Mouse (Mus musculus) stomach, embryonic 14.5 days (tissue): ENCODE data around the gene Basp1. TPM values are rescaled to one million over a fixed set of nuclear protein-coding genes. Genes with fewer than 3 reads are reported as not detected.

Source experiments
- ATAC-seq: fragments of 200-750 bp; cut with Nextera tagmentation; 2 replicates; pipeline ENCODE4 v1.8.0; 2017; ENCODE audit warnings: low read depth, moderate TSS enrichment; ENCODE audit not compliant: insufficient number of reproducible peaks, insufficient read depth, low FRiP score
- H3K27ac ChIP-seq: fragments of 300-500 bp; sonication (generic); 2 replicates; pipeline ENCODE4 v1.5.1; 2014; ENCODE audit warnings: mild to moderate bottlenecking, low read length, moderate library complexity, mixed read lengths
- H3K27me3 ChIP-seq: fragments of 300-500 bp; sonication (generic); 2 replicates; pipeline ENCODE4 v1.6.1; 2014; ENCODE audit warnings: low read length, control low read depth, mixed read lengths; ENCODE audit not compliant: control insufficient read depth, insufficient read depth
- H3K36me3 ChIP-seq: fragments of 300-500 bp; sonication (generic); 2 replicates; pipeline ENCODE4 v1.6.1; 2014; ENCODE audit warnings: mild to moderate bottlenecking, control low read depth, low read length, moderate library complexity, mixed read lengths; ENCODE audit not compliant: control insufficient read depth, insufficient read depth
- H3K4me1 ChIP-seq: fragments of 300-500 bp; sonication (generic); 2 replicates; pipeline ENCODE4 v1.6.1; 2014; ENCODE audit warnings: low read length, control low read depth, mixed read lengths; ENCODE audit not compliant: control insufficient read depth, insufficient read depth
- H3K4me2 ChIP-seq: fragments of 300-500 bp; sonication (generic); replicated peaks from 2 replicates; pipeline ENCODE4 v1.6.1; 2014; ENCODE audit warnings: low read depth, low read length, control low read depth
- H3K4me3 ChIP-seq: fragments of 300-500 bp; sonication (generic); 2 replicates; pipeline ENCODE4 v1.5.1; 2014; ENCODE audit warnings: low read depth, low read length, control low read depth
- H3K9ac ChIP-seq: fragments of 300-500 bp; sonication (generic); replicated peaks from 2 replicates; pipeline ENCODE4 v1.6.1; 2014; ENCODE audit warnings: low read depth, mild to moderate bottlenecking, control low read depth, low read length, moderate library complexity, mixed read lengths
- H3K9me3 ChIP-seq: fragments of 300-500 bp; sonication (generic); 2 replicates; pipeline ENCODE4 v1.6.1; 2016; ENCODE audit warnings: low read depth, low read length, control low read depth; ENCODE audit not compliant: control insufficient read depth
- WGBS: fragments of 180-500 bp; shearing (Covaris S2); extraction: QIAGEN DNeasy Blood & Tissue Kit; methylation state at CpG from one replicate; pipeline ENCODE4 v1.1.7; 2014; 5-methylcytosine and 5-hydroxymethylcytosine counted together
- polyA plus RNA-seq: library from polyadenylated mRNA; unstranded; fragments of >200 nt; fragmentation: Nextera tagmentation; extraction: Ambion mirVana; gene quantifications from 2 replicates; pipeline ENCODE4 v1.2.1, GENCODE M21; 2014

Gene Basp1
- polyA plus RNA-seq, 1 experiment from 2014 or later: 29.3 TPM

DNA sequence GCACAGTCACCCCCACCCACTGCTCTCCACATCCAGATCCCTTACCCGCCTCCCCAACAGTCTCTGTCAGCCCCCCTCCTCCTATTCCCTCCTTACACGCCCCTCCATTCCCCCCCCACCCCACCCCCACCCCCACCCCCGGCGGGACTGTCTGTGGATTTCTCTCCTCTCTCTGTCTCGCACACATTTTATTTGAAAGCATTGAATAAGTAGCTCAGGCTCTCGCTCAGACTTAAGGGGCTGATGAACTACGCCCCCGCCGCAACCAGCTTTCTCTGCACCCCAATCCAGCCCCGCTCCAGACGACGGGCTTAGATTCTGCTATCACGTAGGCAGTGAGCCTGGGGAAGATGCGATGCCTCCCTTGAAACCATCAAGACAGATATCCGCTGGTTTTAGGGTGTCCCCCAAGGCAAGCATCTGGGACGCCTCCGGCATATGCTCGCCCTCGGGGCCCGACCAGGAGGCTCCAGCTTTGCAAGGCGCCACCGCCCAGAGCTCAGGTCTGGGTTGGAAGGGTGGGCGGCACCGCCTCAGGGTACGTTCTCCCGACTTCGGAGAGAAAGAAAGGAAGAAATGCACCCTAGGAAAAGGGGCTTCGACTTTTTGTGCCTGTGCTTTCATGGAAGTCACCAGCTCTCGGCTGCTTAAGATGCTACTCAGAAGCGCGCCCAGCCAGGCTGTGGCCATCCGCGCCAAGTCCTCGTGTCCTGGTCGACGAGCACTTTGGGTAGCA is 615 bp upstream of the Basp1 start:
- H3K4me3 ChIP-seq: peak overlapping the region; percentile 82
- peak overlapping the region; percentile 71 for H3K9ac ChIP-seq
- WGBS: under 1% methylated on average over 35 of the region's 36 CpGs
- H3K36me3 ChIP-seq: no peaks in the 10 kb centered on the region
- H3K4me1 ChIP-seq: 0 out of 2 replicates have a peak, but pooled peaks cover 3% of the 10 kb centered on the region
- no peaks in the 10 kb centered on the region for H3K27me3 ChIP-seq
- peak; percentile 20 for ATAC-seq
- peak overlapping the region; percentile 90 for H3K4me2 ChIP-seq
- peak overlapping the region; percentile 93 for H3K27ac ChIP-seq
- H3K9me3 ChIP-seq: no peaks in the 10 kb centered on the region

DNA sequence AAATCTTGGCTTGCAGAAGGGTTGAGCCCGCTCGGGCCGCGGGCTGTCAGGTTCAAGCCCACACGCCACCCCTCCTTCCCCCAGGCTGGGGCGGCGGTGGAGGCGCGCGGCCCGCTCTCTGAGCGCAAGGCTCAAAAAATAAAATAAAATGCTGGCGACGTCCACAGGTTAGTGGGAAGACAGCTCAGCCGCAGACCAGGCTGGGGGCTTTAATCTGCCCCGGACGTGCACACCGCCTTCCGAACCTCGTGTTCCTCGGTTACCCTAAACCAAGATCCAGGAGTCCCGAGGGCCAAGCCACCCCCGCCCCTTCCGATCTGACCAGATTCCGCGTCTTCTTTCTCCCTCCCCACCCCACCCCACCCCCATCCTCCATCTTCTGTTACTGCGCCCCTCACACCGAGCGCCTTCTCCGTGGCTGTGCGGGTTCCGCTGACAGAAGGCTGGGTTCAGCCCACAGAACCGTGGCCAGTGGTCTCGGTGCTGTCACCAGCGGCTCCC is 753 bp downstream of the Basp1 start:
- peak overlapping the region; percentile 71 for H3K9ac ChIP-seq
- H3K4me2 ChIP-seq: peak overlapping the region; percentile 90
- peak overlapping the region; percentile 93 for H3K27ac ChIP-seq
- H3K4me1 ChIP-seq: peaks cover 3% of the 10 kb centered on the region; the same call in 1 of the 2 replicates
- peak overlapping the region; percentile 82 for H3K4me3 ChIP-seq
- WGBS: under 1% methylated on average over 35 of the region's 35 CpGs
- H3K9me3 ChIP-seq: no peaks in the 10 kb centered on the region
- H3K27me3 ChIP-seq: no peaks in the 10 kb centered on the region
- no peaks in the 10 kb centered on the region for H3K36me3 ChIP-seq
- peak; percentile 34; the same call in 1 of the 2 replicates for ATAC-seq

DNA sequence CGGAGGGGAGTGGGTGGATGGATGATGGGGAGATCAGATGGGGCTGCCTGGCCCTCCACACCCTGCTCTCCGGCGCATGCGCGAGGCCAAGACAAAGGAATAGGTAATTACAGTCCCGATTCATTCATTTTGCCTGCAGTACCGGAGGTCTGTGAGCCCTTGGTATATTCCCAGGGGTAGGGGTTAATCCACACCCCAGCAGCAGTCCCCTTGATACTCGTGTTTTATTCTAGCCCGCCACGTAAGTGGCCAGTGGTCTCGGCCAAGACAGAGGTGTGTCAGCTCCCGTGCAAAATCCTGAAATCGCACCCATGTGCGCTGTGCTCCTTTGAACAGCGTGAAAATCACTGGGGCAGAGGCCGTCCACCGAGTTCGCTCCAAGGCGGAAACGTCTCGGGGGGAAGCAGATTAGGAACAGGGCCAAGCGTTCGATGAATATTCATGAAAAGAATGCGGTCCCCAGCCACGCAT is 1.4 kb downstream of the Basp1 start:
- Histone ChIP-seq H3K27me3 (no peaks in the 10 kb centered on the region), H3K4me3 (peak overlapping the region; percentile 82), H3K4me2 (peak overlapping the region; percentile 90), H3K9me3 (no peaks in the 10 kb centered on the region), H3K27ac (peak overlapping the region; percentile 93), H3K4me1 (peaks cover 3% of the 10 kb centered on the region; the same call in 1 of the 2 replicates), H3K9ac (peak overlapping the region; percentile 71), H3K36me3 (no peaks in the 10 kb centered on the region)
- peak; percentile 47; the same call in 1 of the 2 replicates for ATAC-seq
- WGBS: under 1% methylated on average over 25 of the region's 25 CpGs

DNA sequence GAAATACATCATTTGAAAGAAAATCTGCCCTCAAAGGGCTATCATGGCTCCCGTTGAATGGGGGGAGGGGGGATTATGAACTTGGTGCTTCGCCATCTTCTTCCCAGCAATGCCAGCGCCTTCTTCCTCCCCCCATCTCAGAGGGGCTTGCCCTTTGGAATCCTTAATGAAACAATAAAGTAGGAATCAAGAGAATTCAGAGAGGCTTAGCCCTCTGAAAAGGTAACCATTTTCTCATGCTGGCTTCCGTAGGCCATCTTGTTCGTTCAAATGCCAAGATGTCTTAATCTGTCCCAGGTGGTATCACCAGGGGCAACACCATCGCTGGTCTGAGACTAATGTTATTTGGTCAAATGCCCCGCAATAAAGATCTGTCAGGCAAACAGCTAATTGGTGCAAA is 2.1 kb downstream of the Basp1 start:
- Histone ChIP-seq H3K9ac (peak overlapping the region; percentile 71; the same call in 1 of the 2 replicates), H3K9me3 (no peaks in the 10 kb centered on the region)
- 40% methylated on average over 7 of the region's 7 CpGs for WGBS

DNA sequence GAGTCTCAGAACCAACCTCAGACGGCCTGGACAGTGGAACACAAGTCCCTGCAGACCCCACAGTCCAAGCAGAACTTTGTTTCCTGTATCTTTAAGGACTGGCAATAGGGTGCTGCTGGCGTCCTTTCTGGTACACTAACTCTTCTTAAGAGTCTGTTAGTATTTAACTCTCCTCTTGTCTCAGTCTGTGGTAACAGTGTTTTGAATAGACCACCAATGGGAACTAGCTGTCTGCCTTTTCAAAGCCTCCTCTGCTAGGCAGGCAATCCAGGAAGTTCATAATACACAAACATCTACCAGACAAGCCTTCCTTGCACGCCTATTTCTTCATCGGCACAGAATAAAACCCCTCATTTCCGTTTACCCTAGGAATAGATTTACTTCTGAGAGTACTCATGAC is 7.6 kb downstream of the Basp1 start:
- WGBS: 68% methylated on average over 5 of the region's 5 CpGs
- Histone ChIP-seq H3K4me2 (no peak overlapping the region), H3K4me1 (no peaks in the 10 kb centered on the region; the same call in 1 of the 2 replicates), H3K4me3 (no peak overlapping the region), H3K9ac (no peak overlapping the region), H3K27me3 (no peaks in the 10 kb centered on the region), H3K27ac (no peak overlapping the region), H3K36me3 (peaks cover 4% of the 10 kb centered on the region; the same call in 1 of the 2 replicates), H3K9me3 (no peaks in the 10 kb centered on the region)
- no peak for ATAC-seq

More for the DNA sequence above, 2.1 kb downstream of the Basp1 start:
- Histone ChIP-seq H3K36me3 (no peaks in the 10 kb centered on the region), H3K4me2 (peak overlapping the region; percentile 90), H3K4me1 (peaks cover 3% of the 10 kb centered on the region; the same call in 1 of the 2 replicates), H3K4me3 (peak overlapping the region; percentile 82), H3K27ac (no peak overlapping the region), H3K27me3 (no peaks in the 10 kb centered on the region)
- no peak for ATAC-seq

DNA sequence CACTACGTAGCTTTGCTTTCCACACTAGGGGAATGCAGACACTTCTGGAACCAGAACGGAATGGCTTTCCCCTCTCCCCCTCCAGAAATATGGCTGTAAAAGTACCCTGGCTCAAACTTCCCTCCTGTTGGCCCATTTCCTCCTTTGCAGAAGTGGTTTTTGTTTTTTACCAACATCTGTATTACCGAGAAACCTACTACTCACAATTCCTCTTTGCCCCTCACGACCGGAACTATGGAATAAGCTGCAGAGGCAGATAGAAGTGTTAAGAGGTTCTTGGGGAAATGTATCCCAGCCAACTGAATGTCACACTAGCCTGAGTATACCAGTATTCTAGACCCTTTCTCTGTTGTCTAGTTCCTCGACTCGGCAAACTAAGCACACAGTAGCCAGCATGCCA is 9.7 kb downstream of the Basp1 start:
- Histone ChIP-seq H3K4me3 (no peak overlapping the region), H3K4me1 (no peaks in the 10 kb centered on the region; the same call in 1 of the 2 replicates), H3K9me3 (no peaks in the 10 kb centered on the region), H3K27ac (no peak overlapping the region), H3K27me3 (no peaks in the 10 kb centered on the region), H3K4me2 (no peak overlapping the region), H3K36me3 (peaks cover 4% of the 10 kb centered on the region; the same call in 1 of the 2 replicates), H3K9ac (no peak overlapping the region)
- ATAC-seq: no peak
- 94% methylated on average over 7 of the region's 7 CpGs for WGBS

DNA sequence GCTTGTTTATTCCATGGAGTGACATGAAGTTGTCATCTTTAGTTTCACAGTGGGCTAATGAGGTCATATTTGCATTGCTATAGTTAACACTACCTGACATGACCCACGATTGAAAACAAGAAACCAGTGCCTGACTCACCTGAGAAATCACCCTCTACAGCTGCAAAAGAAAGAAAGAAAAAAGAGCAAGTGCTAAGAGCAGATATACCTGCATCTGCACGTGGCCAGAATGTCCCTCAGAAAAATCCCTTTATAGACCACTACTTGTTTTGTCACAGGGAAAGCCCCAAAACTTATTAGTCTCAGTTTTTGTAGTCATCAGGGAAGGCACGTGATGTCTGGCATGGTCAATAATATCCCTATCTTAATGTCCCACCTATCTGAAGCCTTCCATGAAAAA is 11.6 kb downstream of the Basp1 start:
- Histone ChIP-seq H3K4me2 (no peak overlapping the region), H3K36me3 (peaks cover 4% of the 10 kb centered on the region; the same call in 1 of the 2 replicates), H3K27me3 (no peaks in the 10 kb centered on the region), H3K27ac (no peak overlapping the region), H3K9ac (no peak overlapping the region), H3K4me1 (no peaks in the 10 kb centered on the region; the same call in 1 of the 2 replicates), H3K4me3 (no peak overlapping the region), H3K9me3 (no peaks in the 10 kb centered on the region)
- ATAC-seq: no peak
- 75% methylated on average over 3 of the region's 3 CpGs for WGBS

DNA sequence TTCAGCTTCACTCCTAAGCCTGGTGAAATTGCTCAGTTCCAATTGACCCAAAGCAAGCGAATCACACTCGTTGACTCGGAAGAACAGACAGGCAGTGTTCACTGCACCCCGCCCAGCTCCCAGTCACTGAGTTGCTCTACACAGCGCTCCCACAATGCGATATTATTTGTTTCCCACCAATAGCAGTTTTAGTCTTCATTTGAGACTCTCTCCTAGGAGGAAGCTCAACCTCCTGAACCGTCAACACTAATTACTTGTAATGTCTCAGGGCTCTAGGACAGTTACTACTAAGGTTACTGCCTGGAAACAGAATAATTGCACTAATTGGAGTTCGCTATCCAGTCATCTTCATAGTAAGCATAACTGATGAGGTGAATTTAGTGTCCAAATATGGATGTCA is 13.3 kb downstream of the Basp1 start:
- H3K27me3 ChIP-seq: no peaks in the 10 kb centered on the region
- 0 out of 2 replicates have a peak, but pooled peaks cover 2% of the 10 kb centered on the region for H3K4me1 ChIP-seq
- H3K27ac ChIP-seq: no peak overlapping the region
- no peak overlapping the region for H3K4me2 ChIP-seq
- H3K9me3 ChIP-seq: no peaks in the 10 kb centered on the region
- H3K4me3 ChIP-seq: no peak overlapping the region
- 91% methylated on average over 8 of the region's 8 CpGs for WGBS
- H3K36me3 ChIP-seq: peaks cover 4% of the 10 kb centered on the region; the same call in 1 of the 2 replicates
- ATAC-seq: no peak
- H3K9ac ChIP-seq: no peak overlapping the region
